Mouse (Mus musculus): Measurements from ENCODE around the gene Diablo.
"Not testable (repeated sequence)": the region's sequence is repeated elsewhere in the genome, so short reads cannot be mapped to it uniquely, and the experiment has no call there.

Gene Diablo

DNA sequence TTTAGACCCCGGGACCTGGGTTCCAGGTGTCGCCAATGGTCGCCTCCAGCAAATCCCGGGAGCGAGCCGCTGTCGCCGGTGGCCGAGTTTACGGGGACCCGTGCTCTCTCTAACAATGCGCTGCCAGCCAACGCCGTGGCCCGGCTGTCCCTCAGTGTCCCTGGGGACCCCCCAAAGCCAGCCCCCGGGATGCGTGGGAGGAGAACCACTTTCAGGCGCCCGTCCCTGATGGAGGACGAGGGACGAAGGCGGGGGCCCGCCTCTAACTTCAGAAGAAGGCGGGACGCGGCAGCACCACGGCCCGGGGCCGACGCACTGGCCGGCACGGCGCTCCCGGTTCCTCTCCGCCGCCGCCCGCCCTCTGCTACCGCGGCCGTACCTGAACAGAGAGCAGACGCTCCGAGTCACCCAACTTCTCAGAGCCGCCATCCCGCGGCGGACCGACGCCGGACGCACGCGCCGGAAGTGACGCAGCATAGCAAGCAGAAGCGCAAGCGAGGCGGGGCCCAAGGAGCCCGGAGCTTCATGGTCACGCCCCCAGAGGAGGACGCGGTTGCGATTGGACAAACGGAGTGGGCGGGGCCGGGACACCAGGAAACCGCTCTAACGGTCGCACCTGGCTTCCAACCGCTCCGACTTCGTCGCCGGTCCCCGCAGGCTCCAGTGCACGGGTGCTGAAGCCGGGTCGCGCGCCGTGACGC lies at the start of gene Diablo:
Gene Diablo (minus strand): TSS at position 485 of the 701 bp plus-strand sequence.
- peak; percentile 96 to 99 for DNase-seq (ENCODE audit: low read depth in 2 of 2, low spot score in 2 of 2)

DNA sequence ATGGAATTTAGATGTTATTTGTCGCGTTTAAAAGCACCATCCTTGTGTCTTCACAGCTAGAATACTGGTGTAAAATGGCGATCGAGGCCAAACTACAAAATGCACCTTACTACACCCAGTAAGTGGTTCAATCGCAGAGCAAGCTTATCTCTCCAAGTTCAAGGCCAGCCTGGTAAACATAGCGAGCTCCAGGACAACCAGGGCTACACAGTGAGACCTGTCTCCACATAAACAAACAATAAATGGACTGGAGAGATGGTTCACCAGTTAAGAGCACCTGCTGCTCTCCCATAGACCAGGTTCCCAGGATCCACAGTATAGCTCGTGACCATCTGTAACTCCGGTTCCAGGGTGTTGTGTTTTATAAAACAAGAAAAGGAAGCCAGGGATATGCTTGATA lies 49.4 kb upstream of the Diablo start:
- peak in 1 of 2 experiments; percentile 1 for DNase-seq (ENCODE audit: low read depth in 2 of 2, low spot score in 2 of 2)

DNA sequence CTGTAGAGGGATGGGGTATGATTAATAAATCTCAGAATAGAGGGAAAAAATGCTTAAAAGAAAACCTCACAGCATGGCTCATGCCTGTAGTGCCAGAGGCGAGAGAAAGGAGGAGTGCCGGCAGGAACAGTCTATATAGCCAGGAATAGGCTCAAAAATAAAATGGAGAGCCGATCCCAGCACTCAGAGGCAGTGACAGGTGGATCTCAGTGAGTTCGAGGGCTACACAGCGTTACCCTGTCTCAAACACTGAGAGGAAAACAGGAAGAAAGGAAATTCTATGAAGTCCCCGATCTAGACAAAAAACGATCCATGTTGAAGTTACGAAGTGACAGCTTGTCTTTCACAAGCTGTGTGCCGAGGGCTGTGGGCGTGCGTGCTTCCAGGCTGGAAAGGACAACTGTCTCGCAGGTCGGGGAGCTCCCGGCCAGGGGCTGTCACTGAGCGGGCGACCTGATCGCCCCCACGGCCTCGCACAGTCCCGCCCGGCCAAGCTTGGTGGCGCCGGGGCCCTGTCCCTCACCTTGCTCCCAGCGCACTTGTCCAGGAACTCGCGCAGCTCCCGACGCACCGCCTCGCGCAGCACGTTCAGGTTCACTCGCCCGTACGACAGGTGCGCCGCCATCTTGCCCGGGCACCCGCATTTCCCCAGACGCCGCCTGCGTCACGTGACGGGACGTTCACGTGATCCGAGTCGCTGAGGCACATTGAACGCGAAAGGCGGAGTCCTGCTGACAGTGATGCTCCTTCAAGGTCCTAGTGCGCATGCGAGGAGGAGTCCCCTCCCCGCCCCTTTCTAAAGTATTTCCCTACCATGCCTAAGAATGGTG lies 48.6 kb upstream of the Diablo start, which contains the start of gene Vps33a:
Gene Vps33a (minus strand): TSS at position 682 of the 830 bp plus-strand sequence.
- DNase-seq (ENCODE audit: low read depth in 2 of 2, low spot score in 2 of 2) = peak; percentile 98 to 99

DNA sequence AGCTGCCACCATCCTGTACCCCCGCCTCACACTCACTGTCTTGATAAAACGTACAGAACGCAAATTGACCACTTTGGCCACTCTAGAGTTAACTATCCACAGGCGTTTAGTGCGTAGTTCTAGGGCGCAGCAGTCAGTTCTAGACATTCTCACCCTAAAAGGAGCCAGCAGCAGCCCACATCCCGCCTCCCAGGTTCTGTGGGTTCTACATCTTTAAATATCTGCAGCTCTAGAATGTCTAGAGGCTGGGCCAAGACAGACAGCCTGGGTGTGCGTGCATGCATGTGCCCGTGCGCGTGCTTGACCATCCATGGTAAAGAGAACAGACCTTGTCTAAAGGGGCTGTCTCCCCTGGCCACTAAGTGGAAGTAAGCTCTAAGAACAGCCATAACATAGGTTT lies 37.2 kb upstream of the Diablo start:
- DNase-seq (ENCODE audit: low read depth in 2 of 2, low spot score in 2 of 2) = no peak

DNA sequence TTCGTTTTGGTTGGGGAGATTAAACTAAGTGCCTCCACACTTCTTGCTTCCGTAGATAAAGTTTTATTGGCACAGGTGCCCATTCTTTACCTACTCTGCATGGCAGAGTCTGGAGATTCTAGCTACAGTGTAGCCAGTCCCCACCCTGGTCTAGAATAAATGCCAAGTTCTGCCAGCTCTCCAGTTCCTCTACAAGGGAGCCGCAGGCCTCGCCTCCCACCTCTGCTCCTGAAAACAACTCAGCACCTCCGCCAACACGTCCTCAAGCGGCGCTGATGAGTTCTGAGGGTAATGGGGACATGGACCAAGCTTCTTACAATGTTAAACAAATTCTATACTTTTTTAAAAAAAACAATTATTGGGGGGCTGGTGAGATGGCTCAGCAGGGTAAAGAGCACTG lies 35.6 kb upstream of the Diablo start:
- no peak for DNase-seq (ENCODE audit: low read depth in 2 of 2, low spot score in 2 of 2)

DNA sequence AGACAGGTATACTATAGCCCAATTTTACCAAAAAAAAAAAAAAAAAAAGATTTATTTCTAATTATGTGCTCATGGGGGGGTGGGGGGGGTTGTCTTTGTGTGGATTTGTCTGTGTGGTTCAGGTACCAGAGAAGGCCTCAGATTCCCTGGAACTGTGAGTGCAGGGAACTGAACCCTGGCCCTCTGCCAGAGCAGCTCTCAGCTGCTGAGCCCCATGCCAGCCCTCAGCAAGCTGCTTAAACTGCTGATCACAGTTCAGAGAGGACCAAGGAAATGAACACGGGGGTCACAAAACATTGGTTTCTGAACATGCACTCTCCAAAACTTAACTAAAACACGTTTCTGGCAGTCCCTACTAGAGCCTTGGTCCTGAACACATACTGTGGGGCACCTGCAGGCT lies 32.5 kb upstream of the Diablo start:
- DNase-seq (ENCODE audit: low read depth in 2 of 2, low spot score in 2 of 2) = no peak

DNA sequence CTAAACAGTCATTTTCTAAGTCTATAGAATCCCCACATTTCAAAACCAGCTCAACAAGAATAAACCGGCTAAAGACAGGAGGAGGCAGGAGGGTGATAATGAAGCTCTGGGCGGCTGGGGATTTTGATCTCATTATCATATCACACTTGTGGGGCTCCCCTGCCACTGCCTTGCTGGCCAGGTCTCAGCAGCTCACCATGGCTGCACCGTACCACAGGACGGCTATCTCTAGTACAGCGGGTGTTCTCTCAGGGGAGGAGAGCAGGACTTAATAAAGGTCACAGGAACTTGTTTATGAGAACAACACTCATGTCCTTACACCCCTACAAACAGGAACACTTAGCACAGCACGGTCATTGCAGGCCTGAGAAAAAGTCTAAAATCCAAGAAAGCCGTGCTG lies 31.7 kb upstream of the Diablo start:
- no peak for DNase-seq (ENCODE audit: low read depth in 2 of 2, low spot score in 2 of 2)

DNA sequence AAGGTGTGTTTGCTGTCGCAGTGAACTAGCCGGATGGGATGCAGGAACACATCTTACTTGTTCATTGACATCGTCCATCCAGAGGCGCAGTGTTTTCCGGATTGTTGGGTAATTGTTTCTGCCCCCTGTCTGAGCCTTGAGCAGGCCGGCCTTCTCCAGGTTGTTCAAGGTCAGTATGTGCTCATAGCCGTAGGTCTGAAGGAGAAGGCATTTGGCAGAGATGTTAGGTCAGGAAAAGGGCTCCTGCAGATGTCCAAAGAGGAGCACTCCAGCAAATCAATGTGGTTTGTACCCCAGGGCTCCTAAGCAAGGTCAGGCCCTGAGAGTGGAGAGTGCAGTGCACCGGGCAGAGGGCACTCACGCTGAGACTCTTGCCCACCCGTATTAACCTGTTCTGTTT lies 9.8 kb upstream of the Diablo start:
- DNase-seq (ENCODE audit: low read depth in 2 of 2, low spot score in 2 of 2) = no peak

DNA sequence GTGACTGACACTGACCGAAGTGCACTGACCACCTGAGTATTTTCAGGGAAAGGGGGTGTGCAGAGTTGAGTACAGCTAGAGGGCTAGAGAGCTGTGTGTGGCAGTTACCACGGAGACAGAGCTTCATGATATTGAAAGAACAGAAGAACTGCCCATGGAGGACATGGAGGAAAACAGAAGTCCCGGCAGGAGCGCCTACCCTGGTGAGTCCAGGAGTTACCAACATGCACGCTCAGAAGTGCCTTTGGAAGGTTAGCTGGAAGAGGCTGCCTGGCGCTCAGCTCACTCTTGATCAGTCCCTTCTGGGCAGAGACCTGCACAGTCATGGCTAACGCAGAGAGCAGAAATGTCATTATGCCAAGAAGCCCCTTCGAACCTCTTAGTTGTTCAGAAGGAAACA lies 6.1 kb upstream of the Diablo start:
- no peak for DNase-seq (ENCODE audit: low read depth in 2 of 2, low spot score in 2 of 2)

DNA sequence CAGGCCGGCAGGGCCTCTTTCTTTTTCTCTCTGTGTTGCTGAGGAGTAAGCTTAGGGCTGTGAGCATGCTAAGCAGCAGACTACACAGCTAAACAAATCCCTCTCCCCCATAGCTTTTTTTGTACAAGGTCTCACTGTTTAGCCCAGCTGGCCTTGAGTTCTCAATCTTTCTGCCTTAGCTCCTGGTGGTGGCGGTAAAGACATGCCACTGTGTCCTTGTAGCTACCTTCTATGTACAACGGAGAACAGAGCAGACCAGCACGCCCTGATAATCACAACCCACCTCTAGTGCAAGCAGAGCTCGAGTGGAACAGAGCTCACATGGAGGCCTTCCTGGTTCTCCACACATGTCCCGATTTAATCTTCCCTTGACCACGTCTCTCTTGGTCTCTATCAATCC lies 4.7 kb upstream of the Diablo start:
- DNase-seq (ENCODE audit: low read depth in 2 of 2, low spot score in 2 of 2) = no peak

DNA sequence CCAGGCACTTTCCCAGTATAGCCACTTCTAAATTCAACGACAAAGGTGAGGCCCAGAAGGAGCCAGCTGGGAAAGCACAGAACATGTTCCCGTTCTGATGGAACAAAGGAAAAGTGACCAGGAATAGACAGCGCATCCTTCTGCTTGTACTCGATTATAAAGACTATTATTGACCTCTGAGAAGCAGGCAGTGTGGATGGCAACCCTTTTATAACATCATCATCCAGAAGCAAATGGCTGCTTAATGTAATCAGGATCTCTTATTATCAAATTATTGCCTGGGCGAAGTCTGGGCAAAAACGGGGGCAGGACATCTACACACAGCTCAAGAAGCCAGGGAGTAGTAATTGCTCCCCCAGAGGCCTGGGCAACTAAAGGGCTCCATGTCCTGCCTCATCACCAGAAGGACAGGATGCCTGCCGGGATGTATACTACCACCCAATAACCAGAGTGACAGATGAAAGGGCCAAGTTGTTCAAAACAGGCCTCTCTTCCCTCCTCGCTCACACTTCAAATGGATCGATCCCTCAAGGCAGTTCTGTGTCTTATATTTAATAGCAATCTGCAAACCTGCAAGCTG lies 2.0 kb upstream of the Diablo start:
- DNase-seq (ENCODE audit: low read depth in 2 of 2, low spot score in 2 of 2) = no peak

DNA sequence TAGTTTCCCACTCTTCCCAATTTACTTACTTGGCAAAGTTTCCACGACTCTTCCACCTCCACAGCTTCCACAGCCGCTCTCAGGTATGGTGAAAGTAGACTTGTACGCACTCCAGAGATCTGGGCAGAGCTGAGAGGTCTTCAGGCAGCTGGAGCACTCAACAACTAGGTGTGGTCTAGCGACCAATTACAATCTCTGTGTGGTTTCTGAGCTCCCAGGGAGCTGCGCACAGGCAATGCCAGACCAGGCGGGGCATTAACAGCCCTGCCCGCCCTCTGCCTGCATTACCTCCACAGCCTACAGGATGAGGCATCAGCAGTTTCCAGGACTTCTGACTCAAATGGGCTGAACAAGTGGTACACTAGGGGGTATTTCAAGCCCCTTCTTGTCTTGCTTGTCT lies 1.3 kb upstream of the Diablo start, which contains the start of gene Gm49027:
Gene Gm49027 (minus strand): TSS at position 208 of the 400 bp plus-strand sequence.
- no peak for DNase-seq (ENCODE audit: low read depth in 2 of 2, low spot score in 2 of 2)

DNA sequence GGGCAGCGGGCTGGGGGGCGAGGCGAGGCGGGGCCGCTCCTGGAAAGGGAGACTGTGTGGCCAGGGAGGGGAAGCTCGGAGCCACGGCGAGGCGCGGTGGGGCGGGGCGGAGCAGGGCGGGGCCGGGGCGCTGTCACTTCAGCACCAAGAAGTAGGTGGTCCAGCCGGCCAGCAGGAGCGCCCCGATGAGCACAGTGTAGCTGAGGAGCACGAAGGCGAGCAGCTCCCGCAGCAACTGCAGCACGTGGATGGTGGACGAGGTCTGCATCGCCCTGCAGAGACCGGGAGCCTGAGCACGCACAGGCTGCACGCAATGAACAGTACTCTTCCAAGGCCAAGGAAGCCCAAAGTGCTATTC lies 396 bp upstream of the Diablo start:
- no peak for DNase-seq (ENCODE audit: low read depth in 2 of 2, low spot score in 2 of 2)

DNA sequence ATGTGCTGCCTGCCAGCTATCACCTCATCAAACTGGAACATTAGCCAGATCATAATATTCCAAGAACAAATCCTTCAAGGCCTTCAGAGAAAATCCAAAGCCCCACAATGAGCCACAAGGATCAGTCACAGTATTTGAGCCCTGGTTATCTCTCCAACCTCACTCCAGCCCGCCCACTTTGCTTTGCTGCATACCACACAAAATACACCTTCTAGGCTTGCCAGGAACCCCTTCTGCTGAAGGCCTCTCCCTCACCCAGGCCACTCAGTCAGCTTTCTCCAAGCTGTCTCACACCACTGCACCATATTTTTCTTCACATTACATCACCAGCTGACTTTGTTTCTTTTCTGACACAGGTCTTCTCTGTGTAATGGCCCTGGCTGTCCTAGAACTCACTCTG lies 1.8 kb downstream of the Diablo start:
- DNase-seq (ENCODE audit: low read depth in 2 of 2, low spot score in 2 of 2) = no peak

DNA sequence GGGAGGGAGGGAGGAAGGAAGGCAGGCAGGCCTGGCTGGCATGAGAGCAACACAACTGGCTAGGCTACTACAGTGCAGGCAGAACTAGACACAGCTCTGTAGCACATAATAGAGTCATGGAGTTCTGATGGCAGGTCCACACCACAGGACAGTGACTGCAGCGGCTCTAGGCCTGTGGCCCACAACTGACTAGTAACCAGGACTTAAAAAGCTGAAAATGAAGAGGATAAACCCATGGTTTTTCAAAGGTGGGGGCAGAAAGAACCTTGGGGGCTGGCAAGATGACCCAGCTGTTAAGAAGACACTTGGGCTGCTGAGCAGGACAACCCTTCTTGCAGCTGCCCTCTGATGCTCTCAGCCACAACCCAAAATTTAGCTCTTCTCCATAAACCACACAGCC lies 2.4 kb downstream of the Diablo start:
- no peak for DNase-seq (ENCODE audit: low read depth in 2 of 2, low spot score in 2 of 2)

DNA sequence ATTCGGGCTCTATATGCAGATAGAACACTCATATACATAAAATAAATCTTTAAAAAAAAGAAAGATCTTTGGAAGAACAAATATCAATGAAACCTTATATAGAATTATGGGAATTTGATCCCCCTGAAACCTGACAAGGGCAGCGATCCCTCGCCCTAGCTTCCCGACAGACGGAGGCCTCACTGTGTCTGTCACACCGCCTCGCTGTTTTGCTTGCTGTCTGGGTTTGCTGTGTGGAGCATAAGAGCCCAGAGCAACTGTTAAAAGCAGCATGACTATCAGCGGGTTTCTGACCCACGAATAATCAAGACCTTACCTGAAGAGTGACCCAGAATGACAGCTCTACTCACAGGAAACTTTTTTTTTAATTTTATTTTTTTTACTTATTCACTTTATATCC lies 3.3 kb downstream of the Diablo start:
- DNase-seq (ENCODE audit: low read depth in 2 of 2, low spot score in 2 of 2) = no peak

DNA sequence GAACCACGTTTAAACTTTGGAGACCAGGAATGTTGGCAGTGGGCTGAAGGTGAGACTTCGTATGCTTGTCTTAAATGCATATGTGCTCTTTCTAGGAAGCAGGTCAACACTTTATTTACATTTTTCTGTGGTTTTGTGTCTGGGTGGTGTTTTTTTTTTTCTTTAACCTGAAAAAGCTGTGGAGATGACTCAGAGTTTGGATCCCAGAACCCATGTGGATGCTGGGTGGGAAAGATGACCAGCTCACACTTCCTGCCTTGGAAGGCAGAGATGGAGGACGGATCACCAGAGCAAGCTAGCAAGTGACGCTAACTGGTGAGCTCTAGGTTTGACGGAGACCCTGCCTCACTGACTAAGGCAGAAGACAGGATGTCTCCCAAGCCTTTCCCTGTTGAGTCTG lies 9.1 kb downstream of the Diablo start:
- no peak for DNase-seq (ENCODE audit: low read depth in 2 of 2, low spot score in 2 of 2)

DNA sequence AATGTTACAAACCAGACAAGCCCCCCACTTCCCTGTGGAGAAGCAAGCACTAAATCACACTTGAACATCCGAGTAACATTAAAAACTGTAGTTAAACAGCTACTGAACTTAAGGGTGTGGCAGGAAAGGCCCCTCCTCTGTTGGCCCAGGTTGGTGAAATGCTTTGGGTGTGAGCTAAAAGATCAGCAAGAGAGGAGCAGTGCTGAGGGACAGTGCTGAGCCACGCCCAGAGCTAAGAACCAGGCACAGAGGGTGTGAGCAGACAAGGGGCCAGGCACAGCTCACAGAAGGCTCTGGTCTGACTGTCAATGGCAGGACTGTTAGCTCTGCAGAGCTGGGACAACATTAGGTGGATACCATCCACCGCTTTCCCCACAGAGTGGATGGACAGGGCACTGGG lies 11.9 kb downstream of the Diablo start:
- DNase-seq (ENCODE audit: low read depth in 2 of 2, low spot score in 2 of 2) = no peak

DNA sequence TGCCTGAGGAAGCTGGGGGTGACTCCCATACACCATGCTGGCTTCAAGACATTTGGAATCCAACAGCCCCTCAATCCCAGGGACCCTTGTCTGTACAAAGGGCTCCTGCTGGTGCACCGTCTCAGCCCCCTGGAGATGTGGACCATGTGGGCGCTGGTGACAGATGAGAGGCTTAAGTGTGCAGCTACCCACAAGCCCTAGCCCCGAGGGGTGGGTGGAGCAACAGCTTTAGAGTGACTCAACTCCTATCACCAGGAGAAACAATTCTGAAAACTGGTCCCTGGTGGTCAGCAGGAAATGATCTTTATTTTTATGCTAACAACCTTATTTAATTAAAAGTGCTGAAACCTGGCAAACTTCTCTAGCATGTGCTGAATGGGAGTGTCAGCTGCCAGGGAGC lies 12.6 kb downstream of the Diablo start:
- DNase-seq (ENCODE audit: low read depth in 2 of 2, low spot score in 2 of 2) = not testable (repeated sequence)

DNA sequence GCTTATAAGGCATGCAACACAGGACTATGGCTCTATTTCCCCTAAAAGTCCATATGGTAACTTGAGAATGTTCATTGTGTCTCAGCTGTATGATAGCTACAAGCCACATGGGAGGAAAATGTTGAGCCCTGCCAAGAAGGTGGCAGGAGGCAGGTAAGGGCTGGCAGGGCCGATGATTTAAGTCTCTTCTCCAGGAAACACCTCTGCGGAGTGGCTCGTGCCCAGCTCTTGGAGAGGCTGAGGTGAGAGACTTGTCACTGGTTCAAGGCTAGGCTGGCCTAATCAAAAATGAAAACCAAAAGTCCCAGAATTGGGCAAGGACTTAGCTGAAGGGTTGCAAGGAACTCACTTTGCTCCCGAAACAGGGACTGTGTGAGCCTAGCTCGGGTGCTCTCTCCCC lies 13.8 kb downstream of the Diablo start, which contains the start of gene B3gnt4:
Gene B3gnt4 (plus strand): TSS at position 301 of the 400 bp plus-strand sequence.
- no peak for DNase-seq (ENCODE audit: low read depth in 2 of 2, low spot score in 2 of 2)

DNA sequence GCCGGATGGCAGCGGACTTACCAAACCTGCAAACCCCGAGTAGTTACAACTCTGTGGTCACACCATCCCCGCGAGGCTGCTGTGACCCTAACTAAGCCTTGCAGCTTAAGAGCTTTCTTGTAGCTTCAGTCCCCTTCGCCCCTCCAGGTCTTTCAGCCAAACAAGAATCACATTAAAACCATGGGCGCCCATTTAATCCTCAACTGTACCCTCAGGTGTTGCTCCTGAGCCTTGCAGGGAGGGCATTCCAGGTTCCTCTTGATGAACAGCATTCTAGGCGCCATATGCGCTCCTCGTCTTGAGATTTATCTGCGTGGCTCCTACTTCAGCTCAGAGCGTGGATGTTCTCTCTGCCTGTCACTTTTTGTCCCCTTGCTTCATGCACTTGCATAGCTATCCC lies 15.1 kb downstream of the Diablo start:
- DNase-seq (ENCODE audit: low read depth in 2 of 2, low spot score in 2 of 2) = no peak

All from CD8-positive naive resting alpha-beta T cell, adult 2 months (primary cell).